Mouse (Mus musculus) C2C12 (cell line): ENCODE measurements at regions not wholly inside any gene's neighbourhood (a gene's known extent, or its start where the extent isn't known, plus 50 kb on each side); places are given as distances from the start of the nearest gene placed in this dataset.

Source experiments
- CTCF ChIP-seq: IDR thresholded peaks from one replicate; pipeline ENCODE4 v1.5.1; 2011; ENCODE audit not compliant: control insufficient read depth, insufficient read depth, insufficient read length
- MAX ChIP-seq: IDR thresholded peaks from one replicate; pipeline ENCODE4 v1.6.1; 2011; ENCODE audit warnings: mild to moderate bottlenecking, control low read depth
- MYOD1 ChIP-seq: IDR thresholded peaks from one replicate; pipeline ENCODE4 v1.6.1; 2011; ENCODE audit warnings: low read depth; ENCODE audit not compliant: control insufficient read depth, insufficient read length

DNA sequence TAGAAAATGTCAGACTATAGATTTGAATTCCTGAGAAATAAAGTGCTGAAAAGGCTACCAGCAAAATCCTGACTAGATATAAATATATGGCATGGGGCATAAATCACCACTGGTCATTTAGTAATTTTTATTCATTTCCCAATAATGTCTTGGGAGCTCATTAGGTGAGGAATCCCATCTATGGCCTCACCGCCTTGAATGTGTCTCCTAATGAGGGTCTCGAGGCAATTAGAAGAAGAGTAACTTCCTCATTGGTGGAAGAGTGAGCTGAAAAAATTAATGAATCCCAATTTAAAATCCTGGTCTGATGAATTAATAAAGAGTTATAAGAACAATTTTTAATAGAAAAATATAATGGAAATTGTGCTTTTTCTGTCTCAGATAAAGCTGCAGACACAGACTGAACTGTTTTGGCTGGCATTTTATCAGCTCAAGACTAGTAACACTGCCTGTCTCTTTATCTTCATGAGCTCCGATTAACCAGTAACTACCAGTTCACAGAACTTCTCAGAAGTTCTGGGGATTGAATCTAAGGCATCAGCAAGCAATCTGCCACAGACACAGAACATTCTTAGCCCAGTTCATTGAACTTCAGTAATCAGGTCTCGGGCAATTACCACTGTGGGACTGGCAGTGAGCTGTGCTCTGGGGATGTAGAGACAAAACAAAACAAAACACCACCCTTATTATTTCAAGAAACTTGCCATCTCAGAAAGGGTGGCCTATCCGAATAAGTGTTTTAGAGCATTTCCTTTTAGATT lies 170.7 kb downstream of the Plpp3 start:
- TF ChIP-seq CTCF (no peak), MYOD1 (no peak), MAX (no peak)
